Mouse (Mus musculus): ENCODE data around the gene Terb1.

DNA sequence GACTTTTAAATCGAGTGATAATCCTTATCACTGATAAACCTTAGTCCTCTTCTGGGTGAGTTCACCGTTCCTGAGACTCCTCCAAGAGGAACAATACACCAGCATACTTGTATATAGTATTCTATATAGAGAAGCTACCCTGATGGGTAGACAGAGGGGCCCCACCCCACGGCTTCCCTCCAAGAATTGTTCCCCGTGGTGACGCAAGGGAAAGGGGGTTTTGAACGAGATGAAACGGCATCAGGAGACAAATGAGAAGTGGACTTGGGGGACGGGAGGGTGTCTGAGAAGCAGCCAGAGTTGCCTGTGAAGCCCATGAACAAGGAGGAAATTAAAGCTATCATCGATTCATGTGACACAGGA lies 25.1 kb upstream of the Terb1 start:
- TF ChIP-seq CTCF (IDR thresholded peaks at IDR 0.05; ENCODE audit: low read depth, low read length) (no peak), GATA2 (IDR thresholded peaks at IDR 0.05; ENCODE audit: borderline replicate concordance, low read depth, low read length) (no peak), TAL1 (conservative IDR thresholded peaks at IDR 0.05; ENCODE audit: low read depth, low read length) (no peak), POLR2AphosphoS5 (IDR thresholded peaks at IDR 0.05; ENCODE audit: insufficient replicate concordance, low read depth, low read length) (no peak)
